Mouse (Mus musculus) urinary bladder, postnatal 10 days (tissue): ENCODE results near the gene Cnot10.

ENCODE experiments used
- DNase-seq: peaks from one replicate; pipeline ENCODE4 v3.0.0; 2022; ENCODE audit warnings: low spot score

The Cnot10 gene

DNA sequence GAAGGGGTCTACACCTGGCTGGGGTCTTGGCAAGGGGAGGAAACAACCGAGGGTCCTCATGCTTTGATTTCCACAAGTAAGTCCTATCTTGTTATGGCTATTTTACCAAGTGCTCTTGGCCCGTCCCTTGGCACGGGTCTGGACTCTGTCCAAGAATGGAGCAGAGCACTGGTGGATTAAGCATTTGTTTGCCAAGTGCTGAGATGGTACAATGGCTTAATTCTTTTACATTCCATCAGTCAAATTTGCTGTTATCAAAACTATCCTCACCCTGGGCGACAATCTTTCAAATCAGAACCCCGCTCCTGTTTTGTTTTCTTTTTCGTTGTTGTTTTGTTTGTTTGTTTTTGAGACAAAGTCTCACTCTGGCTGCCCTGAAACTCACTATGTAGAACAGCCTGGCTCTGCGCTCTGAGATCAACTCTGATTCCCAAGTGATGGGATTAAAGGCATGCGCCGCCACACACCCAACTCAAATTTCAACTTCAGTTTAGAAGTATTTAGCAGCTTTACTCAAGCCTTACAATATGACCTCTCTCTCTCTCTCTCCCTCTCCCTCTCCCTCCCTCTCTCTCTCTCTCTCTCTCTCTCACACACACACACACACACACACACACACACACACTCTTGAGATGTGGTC lies 95.1 kb downstream of the Cnot10 start:
- no peak for DNase-seq

DNA sequence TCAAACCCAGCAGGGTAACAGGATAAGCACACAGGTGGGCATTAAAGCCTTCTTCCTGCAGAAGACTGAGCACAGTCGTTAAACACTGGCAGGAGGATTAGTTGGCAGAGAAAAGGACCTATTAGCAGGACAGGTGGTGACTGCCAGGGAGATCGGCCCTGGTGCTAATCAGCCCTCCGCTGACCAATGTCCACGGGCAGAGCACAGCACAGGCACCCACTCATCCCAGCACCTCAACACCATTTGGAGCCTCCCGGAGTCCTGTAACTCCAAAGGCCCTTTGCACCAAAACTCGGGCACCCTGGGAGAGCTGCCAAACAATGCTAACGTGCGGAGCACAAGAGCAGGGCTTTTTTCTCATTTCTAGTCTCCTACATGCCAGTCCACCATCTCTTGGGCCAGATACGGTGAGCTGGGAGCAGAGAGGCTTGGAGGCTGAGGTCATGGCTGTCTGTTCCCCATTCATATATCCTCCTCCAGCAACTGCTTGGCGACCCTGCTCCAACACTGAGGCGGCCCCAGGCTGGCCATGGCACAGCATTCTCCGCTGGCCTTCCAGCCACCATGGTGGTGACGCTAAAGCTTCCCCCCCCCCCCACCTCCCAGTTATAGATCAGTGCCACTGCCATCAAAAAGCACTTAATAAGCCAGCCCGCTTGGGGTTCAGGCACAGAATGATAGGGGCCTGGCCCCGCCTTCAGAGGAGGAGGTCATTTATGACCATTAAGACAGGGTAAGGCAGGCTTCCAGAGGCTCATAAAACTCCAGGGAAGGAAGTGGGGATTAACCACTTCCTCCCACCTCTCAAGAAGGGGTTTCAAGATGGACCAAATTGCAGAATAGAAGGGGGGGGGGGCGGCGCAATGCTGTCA lies 95.9 kb downstream of the Cnot10 start:
- no peak for DNase-seq

GRCm38 (mm10) chr9:114541279-114541741 lies 98.7 kb downstream of the Cnot10 start:
- no peak for DNase-seq

GRCm38 (mm10) chr9:114538996-114539563 lies 100.9 kb downstream of the Cnot10 start:
- DNase-seq, result no peak

GRCm38 (mm10) chr9:114536628-114537027 lies 103.4 kb downstream of the Cnot10 start:
- DNase-seq, result no peak
